Mouse (Mus musculus): ENCODE data around the gene Fzd5. TPM values are rescaled to one million over a fixed set of nuclear protein-coding genes. Genes with fewer than 3 reads are reported as not detected.

Fzd5 gene
- polyA plus RNA-seq (2012; rRNA removed) = 0.98 and 1.0 TPM in 2 replicates

DNA sequence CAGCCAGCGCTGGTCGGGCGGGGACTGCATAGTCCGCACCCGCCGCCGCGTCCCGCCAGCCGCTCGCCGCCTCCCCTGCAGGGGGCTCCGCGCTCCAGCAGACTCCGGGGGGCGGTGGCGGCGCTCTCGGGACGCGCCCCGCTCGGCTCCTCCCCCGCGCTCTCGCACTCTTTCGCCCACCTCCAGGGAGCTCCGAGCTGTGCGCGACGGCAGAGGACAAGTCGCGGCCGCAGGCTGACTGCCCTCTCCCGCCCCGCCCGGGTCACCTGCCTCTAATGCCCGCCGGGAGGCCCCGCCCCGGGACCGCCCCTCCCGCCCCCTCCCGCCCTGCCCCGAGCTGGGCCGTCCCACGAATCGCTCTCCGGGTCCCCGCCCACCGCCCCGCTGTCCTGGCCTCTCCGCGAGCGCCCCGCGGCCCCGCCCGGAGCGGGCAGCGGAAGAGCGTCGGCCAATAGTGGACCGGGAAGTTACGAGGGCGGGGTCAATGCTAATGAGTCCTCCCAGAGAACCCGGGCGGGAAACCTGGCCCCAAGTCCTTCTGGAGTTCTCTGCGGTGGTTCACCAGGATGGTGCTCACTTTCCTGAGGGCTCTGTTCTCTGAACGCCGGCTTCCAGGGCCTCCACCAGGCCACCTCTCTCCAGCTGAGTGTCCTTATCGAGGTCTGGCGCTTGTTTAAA is at the start of gene Fzd5:
Gene Fzd5, minus strand, starts transcription at position 250 of the 678 bp plus-strand sequence.
- H3K4me1 ChIP-seq (ENCODE audit: control insufficient read depth, insufficient read depth, low read length) = peaks cover 10% of the 10 kb centered on the region
- no peak for TF ChIP-seq CTCF (IDR thresholded peaks at IDR 0.05; ENCODE audit: borderline replicate concordance, insufficient read depth, low read depth, low read length)
- 0 out of 2 replicates have a peak, but pooled peaks have one; percentile 26 for TF ChIP-seq POLR2A (IDR thresholded peaks at IDR 0.05; ENCODE audit: borderline replicate concordance, insufficient read depth, low read length)
- peak within 1 kb of the TSS; percentile 71 for H3K4me3 ChIP-seq (replicated peaks; ENCODE audit: insufficient read depth, low read depth, low read length)
- peak; percentile 82 to 89 for DNase-seq
- H3K27me3 ChIP-seq (ENCODE audit: control insufficient read depth, insufficient read depth, low read length) = peaks cover 2% of the 10 kb centered on the region; the same call in 1 of the 2 replicates
- H3K27ac ChIP-seq (ENCODE audit: insufficient read depth, low read length) = no peak within 1 kb of the TSS
- under 1% methylated on average over 61 of the region's 73 CpGs for WGBS

- no peak for TF ChIP-seq CTCF (IDR thresholded peaks at IDR 0.05; ENCODE audit: borderline replicate concordance, insufficient read depth, low read depth, low read length)
- TF ChIP-seq POLR2A (IDR thresholded peaks at IDR 0.05; ENCODE audit: borderline replicate concordance, insufficient read depth, low read length) = no peak
- Histone ChIP-seq H3K27me3 (ENCODE audit: control insufficient read depth, insufficient read depth, low read length) (no peaks in the 10 kb centered on the region), H3K4me1 (ENCODE audit: control insufficient read depth, insufficient read depth, low read length) (no peaks in the 10 kb centered on the region), H3K4me3 (replicated peaks; ENCODE audit: insufficient read depth, low read depth, low read length) (no peak overlapping the region), H3K27ac (ENCODE audit: insufficient read depth, low read length) (no peak overlapping the region)
- DNase-seq = no peak
- 47% methylated on average over 12 of the region's 12 CpGs for WGBS
These were observed 42.3 kb upstream of the Fzd5 start for GRCm38 (mm10) chr1:64779863-64780262.

- Histone ChIP-seq H3K4me1 (ENCODE audit: control insufficient read depth, insufficient read depth, low read length) (no peaks in the 10 kb centered on the region), H3K27ac (ENCODE audit: insufficient read depth, low read length) (no peak overlapping the region), H3K4me3 (replicated peaks; ENCODE audit: insufficient read depth, low read depth, low read length) (no peak overlapping the region), H3K27me3 (ENCODE audit: control insufficient read depth, insufficient read depth, low read length) (no peaks in the 10 kb centered on the region)
- 39% methylated on average over 5 of the region's 5 CpGs for WGBS
- DNase-seq = no peak
- TF ChIP-seq POLR2A (IDR thresholded peaks at IDR 0.05; ENCODE audit: borderline replicate concordance, insufficient read depth, low read length) (no peak), CTCF (IDR thresholded peaks at IDR 0.05; ENCODE audit: borderline replicate concordance, insufficient read depth, low read depth, low read length) (no peak)
These were observed 41.9 kb upstream of the Fzd5 start for GRCm38 (mm10) chr1:64779415-64779814.

DNA sequence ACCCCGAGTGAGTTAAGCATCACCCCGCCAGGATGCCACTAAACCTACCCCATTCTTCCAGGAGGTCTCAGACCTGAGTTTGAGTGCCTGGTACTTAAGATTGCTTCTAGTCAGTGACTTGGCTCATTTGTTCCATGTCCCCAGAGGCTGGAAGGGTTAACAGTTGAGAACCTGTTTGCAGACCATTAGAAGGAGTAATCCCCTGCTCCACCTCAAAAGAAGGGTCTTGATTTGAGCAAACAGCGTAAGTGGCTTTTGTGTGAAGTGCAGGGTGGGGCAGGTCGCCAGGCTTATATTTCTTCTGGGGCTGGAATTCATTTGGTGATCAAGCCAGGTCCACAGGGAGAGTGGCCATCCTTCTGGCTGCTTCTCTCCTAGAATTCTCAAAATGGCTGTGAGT is 35.8 kb upstream of the Fzd5 start:
- 80% methylated on average over 4 of the region's 4 CpGs for WGBS
- no peak overlapping the region for H3K4me3 ChIP-seq (replicated peaks; ENCODE audit: insufficient read depth, low read depth, low read length)
- H3K4me1 ChIP-seq (ENCODE audit: control insufficient read depth, insufficient read depth, low read length) = no peaks in the 10 kb centered on the region
- no peak for TF ChIP-seq POLR2A (IDR thresholded peaks at IDR 0.05; ENCODE audit: borderline replicate concordance, insufficient read depth, low read length)
- TF ChIP-seq CTCF (IDR thresholded peaks at IDR 0.05; ENCODE audit: borderline replicate concordance, insufficient read depth, low read depth, low read length) = no peak
- DNase-seq = no peak
- no peaks in the 10 kb centered on the region for H3K27me3 ChIP-seq (ENCODE audit: control insufficient read depth, insufficient read depth, low read length)
- H3K27ac ChIP-seq (ENCODE audit: insufficient read depth, low read length) = no peak overlapping the region

GRCm38 (mm10) chr1:64770169-64770568 is 32.6 kb upstream of the Fzd5 start:
- no peak for TF ChIP-seq POLR2A (IDR thresholded peaks at IDR 0.05; ENCODE audit: borderline replicate concordance, insufficient read depth, low read length)
- TF ChIP-seq CTCF (IDR thresholded peaks at IDR 0.05; ENCODE audit: borderline replicate concordance, insufficient read depth, low read depth, low read length) = no peak
- no peak for DNase-seq
- no peaks in the 10 kb centered on the region for H3K27me3 ChIP-seq (ENCODE audit: control insufficient read depth, insufficient read depth, low read length)
- H3K4me3 ChIP-seq (replicated peaks; ENCODE audit: insufficient read depth, low read depth, low read length) = no peak overlapping the region
- WGBS = 77% methylated on average over 6 of the region's 6 CpGs
- no peaks in the 10 kb centered on the region for H3K4me1 ChIP-seq (ENCODE audit: control insufficient read depth, insufficient read depth, low read length)
- H3K27ac ChIP-seq (ENCODE audit: insufficient read depth, low read length) = no peak overlapping the region

DNA sequence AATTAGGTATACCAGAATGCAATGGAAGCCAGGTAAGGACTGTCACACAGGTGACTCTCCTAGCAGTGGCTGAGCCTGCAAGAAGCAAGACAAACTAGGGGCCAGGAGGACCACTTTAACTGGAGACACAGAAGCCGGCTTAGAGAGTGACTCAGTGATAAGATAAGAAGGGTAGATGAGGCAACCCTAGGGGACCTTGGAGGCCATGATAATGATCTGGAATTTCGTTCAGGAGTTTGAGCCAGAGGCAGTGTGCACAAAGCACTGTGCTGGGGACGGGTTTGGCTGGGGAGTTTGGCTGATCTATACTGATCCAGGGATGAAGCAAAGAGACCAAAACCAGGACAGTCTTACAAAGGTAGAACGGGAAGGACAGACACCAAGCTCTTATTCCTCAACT is 24.1 kb upstream of the Fzd5 start:
- TF ChIP-seq CTCF (IDR thresholded peaks at IDR 0.05; ENCODE audit: borderline replicate concordance, insufficient read depth, low read depth, low read length) (no peak), POLR2A (IDR thresholded peaks at IDR 0.05; ENCODE audit: borderline replicate concordance, insufficient read depth, low read length) (no peak)

GRCm38 (mm10) chr1:64757766-64758165 is 20.2 kb upstream of the Fzd5 start:
- DNase-seq = no peak
- Histone ChIP-seq H3K27ac (ENCODE audit: insufficient read depth, low read length) (no peak overlapping the region), H3K4me1 (ENCODE audit: control insufficient read depth, insufficient read depth, low read length) (no peaks in the 10 kb centered on the region), H3K27me3 (ENCODE audit: control insufficient read depth, insufficient read depth, low read length) (no peaks in the 10 kb centered on the region), H3K4me3 (replicated peaks; ENCODE audit: insufficient read depth, low read depth, low read length) (no peak overlapping the region)
- 80% methylated on average over 5 of the region's 5 CpGs for WGBS
- TF ChIP-seq CTCF (IDR thresholded peaks at IDR 0.05; ENCODE audit: borderline replicate concordance, insufficient read depth, low read depth, low read length) (no peak), POLR2A (IDR thresholded peaks at IDR 0.05; ENCODE audit: borderline replicate concordance, insufficient read depth, low read length) (no peak)

More for the DNA sequence above, 24.1 kb upstream of the Fzd5 start:
- 82% methylated on average over 4 of the region's 4 CpGs for WGBS
- Histone ChIP-seq H3K4me3 (replicated peaks; ENCODE audit: insufficient read depth, low read depth, low read length) (no peak overlapping the region), H3K27ac (ENCODE audit: insufficient read depth, low read length) (no peak overlapping the region), H3K4me1 (ENCODE audit: control insufficient read depth, insufficient read depth, low read length) (no peaks in the 10 kb centered on the region), H3K27me3 (ENCODE audit: control insufficient read depth, insufficient read depth, low read length) (no peaks in the 10 kb centered on the region)
- DNase-seq = no peak

- no peak overlapping the region for H3K4me3 ChIP-seq (replicated peaks; ENCODE audit: insufficient read depth, low read depth, low read length)
- H3K27me3 ChIP-seq (ENCODE audit: control insufficient read depth, insufficient read depth, low read length) = no peaks in the 10 kb centered on the region
- no peak for TF ChIP-seq POLR2A (IDR thresholded peaks at IDR 0.05; ENCODE audit: borderline replicate concordance, insufficient read depth, low read length)
- no peak for TF ChIP-seq CTCF (IDR thresholded peaks at IDR 0.05; ENCODE audit: borderline replicate concordance, insufficient read depth, low read depth, low read length)
- peak in 1 of 2 experiments; percentile 10 for DNase-seq
- H3K4me1 ChIP-seq (ENCODE audit: control insufficient read depth, insufficient read depth, low read length) = no peaks in the 10 kb centered on the region
- no peak overlapping the region for H3K27ac ChIP-seq (ENCODE audit: insufficient read depth, low read length)
- 41% methylated on average over 2 of the region's 2 CpGs for WGBS
These were observed 19.7 kb upstream of the Fzd5 start for GRCm38 (mm10) chr1:64757254-64757653.

Data from cerebellum, adult 2 months (tissue).